Mouse (Mus musculus): ENCODE measurements around the gene Ccl28. TPM values are rescaled to one million over a fixed set of nuclear protein-coding genes. Genes with fewer than 3 reads are reported as not detected.
"Not testable (repeated sequence)": the region's sequence is repeated elsewhere in the genome, so short reads cannot be mapped to it uniquely, and the experiment has no call there.

The Ccl28 gene
- polyA plus RNA-seq (2016; fragmentation: Nextera tagmentation; extraction: Ambion mirVana) = 0.06 and 0.19 TPM in 2 replicates

DNA sequence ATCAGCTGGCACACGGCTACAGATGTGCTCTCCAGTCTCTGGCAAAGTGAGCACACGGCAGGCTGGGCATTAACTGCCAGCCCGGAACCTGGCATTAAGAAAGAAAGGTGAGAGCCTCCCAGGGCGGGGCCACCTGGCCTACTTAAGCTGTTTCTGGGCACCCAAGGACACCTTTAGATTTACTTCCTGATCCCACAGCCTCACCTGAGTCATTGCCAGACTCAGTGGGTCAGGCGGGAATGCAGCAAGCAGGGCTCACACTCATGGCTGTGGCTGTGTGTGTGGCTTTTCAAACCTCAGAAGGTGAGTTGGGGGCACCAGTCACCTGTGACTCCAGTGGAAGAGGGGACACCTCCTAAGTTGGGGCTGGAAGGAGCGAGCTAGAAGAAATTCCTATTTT lies at the start of gene Ccl28:
Gene Ccl28 (plus strand): TSS at position 186 of the 400 bp plus-strand sequence.
- Histone ChIP-seq H3K9ac (no peak within 1 kb of the TSS), H3K4me2 (replicated peaks) (no peak within 1 kb of the TSS), H3K4me3 (no peak within 1 kb of the TSS), H3K9me3 (no peaks in the 10 kb centered on the region), H3K36me3 (no peaks in the 10 kb centered on the region), H3K27me3 (no peaks in the 10 kb centered on the region), H3K4me1 (no peaks in the 10 kb centered on the region), H3K27ac (no peak within 1 kb of the TSS)
- ATAC-seq (ENCODE audit: insufficient number of reproducible peaks, insufficient read depth, low FRiP score, low TSS enrichment) = no peak
- 85% methylated on average over 6 of the region's 6 CpGs for WGBS

DNA sequence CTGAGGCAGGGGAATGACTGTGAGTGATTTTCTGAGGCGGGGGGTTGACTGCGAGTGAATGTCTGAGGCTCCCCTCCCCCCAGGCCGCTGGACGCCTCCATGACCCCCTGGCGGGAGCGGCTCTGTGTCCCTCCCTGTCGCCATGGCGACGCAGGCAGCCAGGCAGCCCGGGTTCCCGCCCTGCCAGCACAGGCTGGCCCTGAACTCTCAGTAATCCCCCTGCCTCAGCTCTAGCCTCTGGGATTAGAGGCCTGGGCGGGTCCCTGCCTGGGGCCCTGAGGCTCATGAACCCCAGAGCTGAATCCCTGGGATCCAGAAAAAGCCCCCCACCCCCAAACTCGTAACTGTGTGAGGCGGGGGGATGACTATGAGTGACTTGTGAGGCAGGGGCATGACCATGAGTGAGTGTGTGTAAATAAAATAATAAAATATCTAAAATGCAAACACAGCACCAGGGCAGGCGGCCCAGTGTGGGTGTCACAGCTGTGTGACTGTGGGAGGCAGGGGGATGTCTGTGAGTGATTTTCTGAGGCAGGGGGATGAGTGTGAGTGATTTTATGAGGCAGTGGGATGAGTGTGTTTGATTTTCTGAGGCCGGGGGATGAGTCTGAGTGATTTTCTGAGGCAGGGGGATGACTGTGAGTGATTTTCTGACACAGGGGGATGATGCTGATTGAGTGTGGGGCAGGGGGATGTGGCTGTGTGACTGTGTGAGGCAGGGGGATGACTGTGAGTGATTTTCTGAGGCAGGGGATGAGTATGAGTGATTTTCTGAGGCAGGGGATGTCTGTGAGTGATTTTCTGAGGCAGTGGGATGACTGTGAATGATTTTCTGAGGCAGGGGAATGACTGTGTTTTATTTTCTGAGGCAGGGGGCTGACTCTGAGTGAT lies 27.1 kb upstream of the Ccl28 start:
- not testable (repeated sequence) for H3K27ac ChIP-seq; H3K9ac ChIP-seq; H3K4me2 ChIP-seq (replicated peaks); H3K36me3 ChIP-seq; H3K4me3 ChIP-seq; H3K4me1 ChIP-seq; H3K27me3 ChIP-seq
- peak; percentile 96 for ATAC-seq (ENCODE audit: insufficient number of reproducible peaks, insufficient read depth, low FRiP score, low TSS enrichment)
- WGBS = 70% methylated on average over 16 of the region's 16 CpGs
- peaks cover 22% of the 10 kb centered on the region for H3K9me3 ChIP-seq

DNA sequence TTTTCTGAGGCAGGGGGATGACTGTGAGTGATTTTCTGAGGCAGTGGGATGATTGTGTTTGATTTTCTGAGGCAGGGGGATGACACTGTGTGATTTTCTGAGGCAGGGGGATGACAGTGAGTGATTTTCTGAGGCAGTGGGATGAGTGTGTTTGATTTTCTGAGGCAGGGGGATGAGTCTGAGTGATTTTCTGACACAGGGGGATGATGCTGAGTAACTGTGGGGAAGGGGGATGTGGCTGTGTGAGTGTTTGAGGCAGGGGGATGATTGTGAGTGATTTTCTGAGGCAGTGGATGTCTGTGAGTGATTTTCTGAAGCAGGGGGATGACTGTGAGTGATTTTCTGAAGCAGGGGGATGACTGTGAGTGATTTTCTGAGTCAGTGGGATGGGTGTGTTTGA lies 25.2 kb upstream of the Ccl28 start:
- not testable (repeated sequence) for H3K4me3 ChIP-seq

DNA sequence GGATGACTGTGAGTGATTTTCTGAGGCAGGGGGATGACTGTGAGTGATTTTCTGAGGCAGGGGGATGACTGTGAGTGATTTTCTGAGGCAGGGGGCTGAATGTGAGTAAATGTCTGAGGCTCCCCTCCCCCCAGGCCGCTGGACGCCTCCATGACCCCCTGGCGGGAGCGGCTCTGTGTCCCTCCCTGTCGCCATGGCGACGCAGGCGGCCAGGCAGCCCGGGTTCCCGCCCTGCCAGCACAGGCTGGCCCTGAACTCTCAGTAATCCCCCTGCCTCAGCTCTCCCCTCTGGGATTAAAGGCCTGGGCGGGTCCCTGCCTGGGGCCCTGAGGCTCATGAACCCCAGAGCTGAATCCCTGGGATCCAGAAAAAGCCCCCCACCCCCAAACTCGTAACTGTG lies 24.6 kb upstream of the Ccl28 start:
- H3K27me3 ChIP-seq; H3K36me3 ChIP-seq; H3K4me3 ChIP-seq; ATAC-seq (ENCODE audit: insufficient number of reproducible peaks, insufficient read depth, low FRiP score, low TSS enrichment); H3K4me2 ChIP-seq (replicated peaks); H3K27ac ChIP-seq; H3K4me1 ChIP-seq; H3K9ac ChIP-seq: not testable (repeated sequence)
- WGBS = 79% methylated on average over 12 of the region's 12 CpGs
- H3K9me3 ChIP-seq = peaks cover 31% of the 10 kb centered on the region

More for the DNA sequence above, 25.2 kb upstream of the Ccl28 start:
- not testable (repeated sequence) for H3K27ac ChIP-seq; ATAC-seq (ENCODE audit: insufficient number of reproducible peaks, insufficient read depth, low FRiP score, low TSS enrichment); H3K36me3 ChIP-seq; H3K9ac ChIP-seq; H3K4me2 ChIP-seq (replicated peaks); H3K27me3 ChIP-seq; H3K4me1 ChIP-seq
- H3K9me3 ChIP-seq = peaks cover 25% of the 10 kb centered on the region

DNA sequence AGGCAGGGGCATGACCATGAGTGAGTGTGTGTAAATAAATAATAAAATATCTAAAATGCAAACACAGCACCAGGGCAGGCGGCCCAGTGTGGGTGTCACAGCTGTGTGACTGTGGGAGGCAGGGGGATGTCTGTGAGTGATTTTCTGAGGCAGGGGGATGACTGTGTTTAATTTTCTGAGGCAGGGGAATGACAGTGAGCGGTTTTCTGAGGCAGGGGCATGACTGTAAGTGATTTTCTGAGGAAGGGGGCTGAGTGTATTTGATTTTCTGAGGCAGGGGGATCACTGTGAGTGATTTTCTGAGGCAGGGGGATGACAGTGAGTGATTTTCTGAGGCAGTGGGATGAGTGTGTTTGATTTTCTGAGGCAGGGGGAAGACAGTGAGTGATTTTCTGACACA lies 24.1 kb upstream of the Ccl28 start:
- H3K9ac ChIP-seq; H3K4me2 ChIP-seq (replicated peaks); H3K36me3 ChIP-seq; H3K27ac ChIP-seq; ATAC-seq (ENCODE audit: insufficient number of reproducible peaks, insufficient read depth, low FRiP score, low TSS enrichment); H3K4me3 ChIP-seq; H3K4me1 ChIP-seq; H3K27me3 ChIP-seq: not testable (repeated sequence)
- WGBS = 64% methylated on average over 2 of the region's 2 CpGs
- H3K9me3 ChIP-seq = peaks cover 34% of the 10 kb centered on the region

DNA sequence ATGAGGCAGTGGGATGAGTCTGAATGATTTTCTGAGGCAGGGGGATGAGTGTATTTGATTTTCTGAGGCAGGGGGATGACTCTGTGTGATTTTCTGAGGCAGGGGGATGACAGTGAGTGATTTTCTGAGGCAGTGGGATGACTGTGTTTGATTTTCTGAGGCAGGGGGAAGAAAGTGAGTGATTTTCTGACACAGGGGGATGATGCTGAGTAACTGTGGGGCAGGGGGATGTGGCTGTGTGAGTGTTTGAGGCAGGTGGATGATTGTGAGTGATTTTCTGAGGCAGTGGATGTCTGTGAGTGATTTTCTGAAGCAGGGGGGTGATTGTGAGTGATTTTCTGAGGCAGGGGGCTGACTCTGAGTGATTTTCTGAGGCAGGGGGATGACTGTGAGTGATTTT lies 23.5 kb upstream of the Ccl28 start:
- H3K36me3 ChIP-seq; ATAC-seq (ENCODE audit: insufficient number of reproducible peaks, insufficient read depth, low FRiP score, low TSS enrichment); H3K4me2 ChIP-seq (replicated peaks); H3K4me3 ChIP-seq; H3K9ac ChIP-seq; H3K27me3 ChIP-seq; H3K27ac ChIP-seq; H3K4me1 ChIP-seq: not testable (repeated sequence)
- peaks cover 35% of the 10 kb centered on the region for H3K9me3 ChIP-seq

DNA sequence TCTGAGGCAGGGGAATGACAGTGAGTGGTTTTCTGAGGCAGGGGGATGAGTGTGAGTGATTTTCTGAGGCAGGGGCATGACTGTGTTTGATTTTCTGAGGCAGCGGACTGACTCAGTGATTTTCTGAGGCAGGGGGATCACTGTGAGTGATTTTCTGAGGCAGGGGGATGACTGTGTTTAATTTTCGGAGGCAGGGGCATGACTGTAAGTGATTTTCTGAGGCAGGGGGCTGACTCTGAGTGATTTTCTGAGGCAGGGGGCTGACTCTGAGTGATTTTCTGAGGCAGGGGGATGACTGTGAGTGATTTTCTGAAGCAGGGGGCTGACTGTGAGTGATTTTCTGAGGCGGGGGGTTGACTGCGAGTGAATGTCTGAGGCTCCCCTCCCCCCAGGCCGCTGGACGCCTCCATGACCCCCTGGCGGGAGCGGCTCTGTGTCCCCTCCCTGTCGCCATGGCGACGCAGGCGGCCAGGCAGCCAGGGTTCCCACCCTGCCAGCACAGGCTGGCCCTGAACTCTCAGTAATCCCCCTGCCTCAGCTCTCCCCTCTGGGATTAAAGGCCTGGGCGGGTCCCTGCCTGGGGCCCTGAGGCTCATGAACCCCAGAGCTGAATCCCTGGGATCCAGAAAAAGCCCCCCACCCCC lies 20.8 kb upstream of the Ccl28 start:
- H3K4me3 ChIP-seq; ATAC-seq (ENCODE audit: insufficient number of reproducible peaks, insufficient read depth, low FRiP score, low TSS enrichment); H3K4me1 ChIP-seq; H3K36me3 ChIP-seq; H3K9ac ChIP-seq; H3K27me3 ChIP-seq; H3K27ac ChIP-seq; H3K4me2 ChIP-seq (replicated peaks): not testable (repeated sequence)
- peaks cover 21% of the 10 kb centered on the region for H3K9me3 ChIP-seq
- WGBS = 55% methylated on average over 13 of the region's 13 CpGs

DNA sequence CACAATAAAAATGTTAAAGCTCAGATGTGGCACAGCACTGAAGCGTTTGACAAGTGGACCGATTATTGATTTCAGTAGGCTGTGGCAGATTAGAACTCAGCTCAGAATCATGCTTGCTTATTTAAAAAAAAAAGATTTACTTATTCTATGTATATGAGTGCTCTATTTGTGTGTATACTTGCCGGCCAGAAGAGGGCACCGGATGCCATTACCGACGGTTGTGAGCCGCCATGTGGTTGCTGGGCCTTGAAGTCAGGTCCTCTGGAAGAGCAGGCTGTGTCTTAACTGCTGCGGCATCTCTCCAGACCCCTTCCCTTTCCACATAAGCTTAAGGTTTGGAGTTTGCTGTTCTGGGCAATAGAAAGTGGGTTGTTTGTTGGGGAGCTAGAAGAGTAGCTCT lies 19.7 kb upstream of the Ccl28 start:
- not testable (repeated sequence) for H3K36me3 ChIP-seq; ATAC-seq (ENCODE audit: insufficient number of reproducible peaks, insufficient read depth, low FRiP score, low TSS enrichment)

DNA sequence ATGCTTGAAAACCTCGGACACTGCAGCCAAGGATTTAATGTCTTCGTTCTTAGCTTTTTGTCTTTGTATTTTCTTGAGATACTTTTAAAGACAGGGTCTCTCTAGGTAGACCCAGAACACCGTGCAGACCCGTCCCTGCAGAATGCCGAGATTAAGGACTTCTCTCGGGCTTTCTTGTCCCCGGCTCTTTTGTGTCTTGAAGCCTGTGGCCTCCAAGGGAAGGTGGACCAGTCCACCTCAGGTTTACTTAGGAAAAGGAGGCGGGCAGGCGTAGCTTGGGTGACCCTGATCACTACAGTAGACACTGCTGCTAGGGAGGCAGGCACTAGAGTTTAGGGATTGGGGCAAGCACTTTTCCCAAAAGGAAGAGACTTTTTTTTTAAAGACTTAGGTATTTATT lies 19.3 kb upstream of the Ccl28 start:
- H3K36me3 ChIP-seq; H3K4me2 ChIP-seq (replicated peaks); H3K27me3 ChIP-seq; H3K9ac ChIP-seq; H3K4me3 ChIP-seq; H3K27ac ChIP-seq; H3K4me1 ChIP-seq: not testable (repeated sequence)
- WGBS = 90% methylated on average over 8 of the region's 9 CpGs
- H3K9me3 ChIP-seq = peaks cover 13% of the 10 kb centered on the region; the same call in 1 of the 2 replicates
- ATAC-seq (ENCODE audit: insufficient number of reproducible peaks, insufficient read depth, low FRiP score, low TSS enrichment) = 0 out of 2 replicates have a peak, but pooled peaks have one; percentile 6

More for the DNA sequence above, 19.7 kb upstream of the Ccl28 start:
- WGBS = 95% methylated on average over 8 of the region's 8 CpGs
- not testable (repeated sequence) for H3K9ac ChIP-seq; H3K27me3 ChIP-seq; H3K4me1 ChIP-seq; H3K27ac ChIP-seq; H3K4me2 ChIP-seq (replicated peaks); H3K4me3 ChIP-seq
- H3K9me3 ChIP-seq = peaks cover 15% of the 10 kb centered on the region

DNA sequence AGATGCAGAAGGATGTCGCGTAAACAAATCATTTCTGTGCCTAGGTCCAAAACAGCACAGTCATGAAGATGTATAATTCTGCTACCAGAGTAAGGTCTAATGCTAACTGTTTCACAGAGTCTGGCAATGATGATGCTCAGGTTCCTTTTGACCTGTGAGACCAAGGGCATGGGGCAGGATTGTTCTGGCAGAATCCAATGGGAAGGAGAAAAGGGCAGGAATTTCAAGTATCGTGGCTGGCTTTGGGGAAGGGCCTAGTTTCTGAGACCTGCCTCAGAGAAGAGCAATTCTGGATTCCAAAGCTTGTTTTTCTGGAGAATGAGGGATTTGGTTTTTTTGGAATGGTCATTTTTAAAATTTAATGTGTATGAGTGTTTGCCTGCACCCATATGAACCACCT lies 4.8 kb upstream of the Ccl28 start:
- H3K4me2 ChIP-seq (replicated peaks) = no peak overlapping the region
- no peak for ATAC-seq (ENCODE audit: insufficient number of reproducible peaks, insufficient read depth, low FRiP score, low TSS enrichment)

DNA sequence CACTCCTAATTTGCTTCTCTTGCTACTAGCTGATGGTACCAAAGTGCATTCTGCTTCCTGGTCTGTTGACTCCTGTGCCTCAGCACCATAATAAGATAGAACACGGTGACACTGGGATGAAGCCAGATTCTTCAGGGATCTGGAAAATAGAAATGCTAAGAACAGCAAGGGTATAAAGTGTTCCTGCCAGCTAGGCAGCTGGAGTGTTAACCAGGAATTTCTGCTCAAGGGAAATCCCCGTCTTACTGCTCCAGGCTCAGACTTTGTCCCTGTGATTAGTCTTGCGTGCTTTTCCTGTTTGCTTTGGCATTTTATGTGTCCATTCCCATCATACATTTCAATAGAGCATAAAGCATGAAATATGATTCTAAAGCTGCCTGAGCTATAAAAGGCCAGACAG lies 3.9 kb upstream of the Ccl28 start:
- no peaks in the 10 kb centered on the region for H3K36me3 ChIP-seq
- no peaks in the 10 kb centered on the region for H3K27me3 ChIP-seq
- no peaks in the 10 kb centered on the region for H3K4me1 ChIP-seq
- no peak overlapping the region for H3K4me3 ChIP-seq
- no peak overlapping the region for H3K27ac ChIP-seq
- WGBS = 80% methylated on average over 3 of the region's 3 CpGs
- ATAC-seq (ENCODE audit: insufficient number of reproducible peaks, insufficient read depth, low FRiP score, low TSS enrichment) = no peak
- no peak overlapping the region for H3K4me2 ChIP-seq (replicated peaks)
- H3K9me3 ChIP-seq = no peaks in the 10 kb centered on the region
- no peak overlapping the region for H3K9ac ChIP-seq

More for the DNA sequence above, 4.8 kb upstream of the Ccl28 start:
- no peak overlapping the region for H3K4me3 ChIP-seq
- no peak overlapping the region for H3K9ac ChIP-seq
- H3K4me1 ChIP-seq = no peaks in the 10 kb centered on the region
- no peak overlapping the region for H3K27ac ChIP-seq
- no peaks in the 10 kb centered on the region for H3K36me3 ChIP-seq
- H3K27me3 ChIP-seq = no peaks in the 10 kb centered on the region
- no peaks in the 10 kb centered on the region for H3K9me3 ChIP-seq
- 92% methylated on average over 3 of the region's 3 CpGs for WGBS

DNA sequence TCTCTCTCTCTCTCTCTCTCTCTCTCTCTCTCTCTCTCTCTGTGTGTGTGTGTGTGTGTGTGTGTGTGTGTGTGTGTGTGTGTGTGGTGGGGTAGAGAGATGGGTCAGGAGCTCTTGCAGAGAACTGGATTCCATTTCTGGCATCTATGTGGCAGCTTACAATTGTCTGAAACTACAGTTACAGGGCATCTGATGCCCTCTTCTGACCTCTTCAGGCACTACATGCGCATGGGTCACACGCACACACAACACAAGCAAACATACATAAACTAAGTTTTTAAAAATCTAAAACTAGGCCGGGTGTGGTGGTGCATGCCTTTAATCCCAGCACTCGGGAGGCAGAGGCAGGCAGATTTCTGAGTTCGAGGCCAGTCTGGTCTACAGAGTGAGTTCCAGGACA lies 2.3 kb downstream of the Ccl28 start:
- H3K9ac ChIP-seq; ATAC-seq (ENCODE audit: insufficient number of reproducible peaks, insufficient read depth, low FRiP score, low TSS enrichment); H3K27me3 ChIP-seq; H3K36me3 ChIP-seq; H3K4me1 ChIP-seq; H3K4me2 ChIP-seq (replicated peaks); H3K27ac ChIP-seq; H3K4me3 ChIP-seq; H3K9me3 ChIP-seq: not testable (repeated sequence)
- 84% methylated on average over 5 of the region's 5 CpGs for WGBS
